Mouse (Mus musculus): Measurements from ENCODE around the gene Olfr299.

Gene Olfr299

GRCm38 (mm10) chr7:86459621-86460020, at the start of gene Olfr299:
TSS of gene Olfr299 (plus strand) at chr7:86459921.
- no peak for DNase-seq

DNA sequence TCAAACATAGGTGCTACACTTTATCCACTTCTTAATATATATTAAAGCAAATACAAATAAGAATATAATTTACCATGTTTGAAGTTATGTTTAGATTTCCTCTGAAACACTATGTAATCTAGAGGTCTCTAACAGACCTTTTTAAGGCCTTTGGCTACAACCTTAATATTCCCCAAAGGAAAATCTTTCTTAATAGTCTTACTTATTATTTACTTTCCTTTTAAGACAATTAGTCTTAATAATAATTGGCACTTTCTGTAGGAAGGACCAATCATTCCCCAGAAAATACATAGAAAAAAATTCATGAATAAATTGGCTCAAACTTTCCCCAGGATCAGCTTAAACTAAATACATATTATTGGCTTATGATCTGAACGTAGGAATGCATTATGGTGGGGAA, 32.7 kb downstream of the Olfr299 start, which contains the start of gene Olfr298:
Gene Olfr298 (minus strand): TSS at position 101 of the 400 bp plus-strand sequence.
- DNase-seq, result no peak

Data from right cerebral cortex, postnatal 14 days (tissue).